Mouse (Mus musculus) neural tube, embryonic 12.5 days (tissue): ENCODE measurements around the gene Ifna6. TPM values are rescaled to one million over a fixed set of nuclear protein-coding genes. Genes with fewer than 3 reads are reported as not detected.

Experiments
- ATAC-seq: fragments of 200-750 bp; cut with Nextera tagmentation; 2 replicates; pipeline ENCODE4 v1.8.0; 2017; ENCODE audit warnings: low read depth, mild to moderate bottlenecking, moderate TSS enrichment, moderate library complexity; ENCODE audit not compliant: low FRiP score
- H3K27ac ChIP-seq: fragments of 300-500 bp; sonication (generic); 2 replicates; pipeline ENCODE4 v1.5.1; 2016
- H3K27me3 ChIP-seq: fragments of 300-500 bp; sonication (generic); replicated peaks from 2 replicates; pipeline ENCODE4 v1.6.1; 2016; ENCODE audit warnings: mild to moderate bottlenecking
- H3K36me3 ChIP-seq: fragments of 300-500 bp; sonication (generic); 2 replicates; pipeline ENCODE4 v1.6.1; 2016; ENCODE audit warnings: mild to moderate bottlenecking
- H3K4me1 ChIP-seq: fragments of 300-500 bp; sonication (generic); 2 replicates; pipeline ENCODE4 v1.6.1; 2016
- H3K4me2 ChIP-seq: fragments of 300-500 bp; sonication (generic); replicated peaks from 2 replicates; pipeline ENCODE4 v1.6.1; 2016; ENCODE audit warnings: mild to moderate bottlenecking
- H3K4me3 ChIP-seq: fragments of 300-500 bp; sonication (generic); 2 replicates; pipeline ENCODE4 v1.5.1; 2016
- H3K9ac ChIP-seq: fragments of 300-500 bp; sonication (generic); 2 replicates; pipeline ENCODE4 v1.6.1; 2016; ENCODE audit warnings: mild to moderate bottlenecking
- H3K9me3 ChIP-seq: fragments of 300-500 bp; sonication (generic); 2 replicates; pipeline ENCODE4 v1.6.1; 2016; ENCODE audit warnings: mild to moderate bottlenecking
- WGBS: fragments of 180-500 bp; shearing (Covaris S2); methylation state at CpG from one replicate; pipeline ENCODE4 v1.1.7; 2016; 5-methylcytosine and 5-hydroxymethylcytosine counted together
- polyA plus RNA-seq: library from polyadenylated mRNA; unstranded; fragments of >200 nt; fragmentation: Nextera tagmentation; extraction: Ambion mirVana; gene quantifications from 2 replicates; pipeline ENCODE4 v1.2.1, GENCODE M21; 2016

Ifna6 gene
- polyA plus RNA-seq, 1 experiment from 2014 or later: not detected

DNA sequence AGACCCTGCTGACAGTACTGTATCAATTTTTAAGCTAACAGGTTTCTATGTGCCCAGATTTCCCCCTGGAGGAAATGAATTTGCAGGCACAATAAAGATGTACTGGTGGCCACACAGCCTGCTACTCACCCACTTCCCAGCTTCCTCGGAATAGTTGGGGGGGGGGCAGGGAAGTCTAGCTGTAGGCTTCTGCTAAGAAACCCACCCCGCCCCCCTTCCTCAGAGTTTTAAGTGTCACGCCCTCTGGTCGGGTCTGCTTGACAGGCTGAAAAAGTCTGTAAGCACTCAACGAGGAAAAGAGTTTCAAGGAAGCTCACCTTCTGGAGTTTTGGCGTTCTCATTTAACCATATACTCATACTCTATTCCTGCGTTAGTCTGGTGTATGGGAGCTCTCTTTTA lies 36.1 kb downstream of the Ifna6 start:
- H3K9ac ChIP-seq: no peak overlapping the region
- no peaks in the 10 kb centered on the region for H3K36me3 ChIP-seq
- no peak overlapping the region for H3K4me2 ChIP-seq
- no peaks in the 10 kb centered on the region for H3K9me3 ChIP-seq
- H3K27me3 ChIP-seq: peaks cover 4% of the 10 kb centered on the region; the same call in 1 of the 2 replicates
- 12% methylated on average over 7 of the region's 7 CpGs for WGBS
- no peak overlapping the region for H3K4me3 ChIP-seq
- no peak overlapping the region for H3K27ac ChIP-seq
- no peak for ATAC-seq
- peaks cover 6% of the 10 kb centered on the region; the same call in 1 of the 2 replicates for H3K4me1 ChIP-seq

DNA sequence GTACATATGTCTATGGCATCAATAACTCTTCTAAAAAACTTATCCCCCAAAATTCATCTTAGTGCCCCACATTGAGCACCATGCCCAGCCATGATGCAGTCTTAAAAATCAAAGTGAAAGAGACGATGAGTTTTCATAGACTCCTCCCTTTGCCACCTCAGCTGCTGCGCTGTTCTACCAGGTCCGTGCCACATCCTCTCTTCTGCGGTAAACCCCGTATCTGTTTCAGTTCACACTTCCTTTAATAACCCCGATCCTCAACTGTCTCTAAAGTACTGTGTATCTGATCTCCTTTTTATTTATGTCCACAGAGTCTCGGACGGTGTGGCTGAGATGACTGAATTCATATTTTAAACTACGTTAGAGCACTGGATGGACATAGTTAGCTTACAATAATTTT lies 37.4 kb downstream of the Ifna6 start:
- Histone ChIP-seq H3K4me2 (no peak overlapping the region), H3K4me1 (peaks cover 6% of the 10 kb centered on the region; the same call in 1 of the 2 replicates), H3K9ac (no peak overlapping the region), H3K4me3 (no peak overlapping the region), H3K27me3 (peaks cover 4% of the 10 kb centered on the region), H3K36me3 (no peaks in the 10 kb centered on the region), H3K27ac (no peak overlapping the region), H3K9me3 (no peaks in the 10 kb centered on the region)
- ATAC-seq: no peak
- 78% methylated on average over 9 of the region's 9 CpGs for WGBS

DNA sequence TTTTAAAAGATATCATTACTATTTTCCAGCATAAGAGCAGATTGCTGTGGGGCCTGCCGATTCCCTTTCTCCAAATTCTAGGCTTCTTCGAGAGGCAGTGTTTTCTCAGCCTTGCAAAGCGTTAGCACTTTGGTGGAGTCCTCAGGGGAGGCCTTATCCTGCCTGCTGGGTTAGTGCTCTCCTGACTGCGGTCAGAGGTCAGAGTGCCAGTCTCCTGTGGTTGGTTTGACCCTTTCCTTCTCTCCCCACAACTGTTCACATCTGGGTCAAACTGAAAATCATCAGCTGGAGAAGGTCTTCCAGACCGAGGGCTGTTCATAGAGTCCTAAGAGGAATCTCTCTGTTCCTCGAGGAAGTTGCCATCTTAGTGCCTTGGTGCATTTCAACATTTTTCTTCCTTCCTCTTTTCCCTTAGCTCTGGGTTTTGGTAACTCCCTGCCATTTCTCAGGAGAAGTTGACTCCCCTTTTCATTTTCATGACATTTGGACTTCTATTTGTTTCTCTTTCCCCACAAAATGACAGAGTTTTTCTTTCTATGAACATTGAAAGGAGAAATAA lies 37.9 kb downstream of the Ifna6 start:
- Histone ChIP-seq H3K27ac (no peak overlapping the region), H3K4me1 (peaks cover 6% of the 10 kb centered on the region; the same call in 1 of the 2 replicates), H3K27me3 (peaks cover 4% of the 10 kb centered on the region), H3K4me3 (no peak overlapping the region), H3K9me3 (no peaks in the 10 kb centered on the region), H3K9ac (no peak overlapping the region), H3K4me2 (no peak overlapping the region), H3K36me3 (no peaks in the 10 kb centered on the region)
- 56% methylated on average over 6 of the region's 6 CpGs for WGBS
- no peak for ATAC-seq

DNA sequence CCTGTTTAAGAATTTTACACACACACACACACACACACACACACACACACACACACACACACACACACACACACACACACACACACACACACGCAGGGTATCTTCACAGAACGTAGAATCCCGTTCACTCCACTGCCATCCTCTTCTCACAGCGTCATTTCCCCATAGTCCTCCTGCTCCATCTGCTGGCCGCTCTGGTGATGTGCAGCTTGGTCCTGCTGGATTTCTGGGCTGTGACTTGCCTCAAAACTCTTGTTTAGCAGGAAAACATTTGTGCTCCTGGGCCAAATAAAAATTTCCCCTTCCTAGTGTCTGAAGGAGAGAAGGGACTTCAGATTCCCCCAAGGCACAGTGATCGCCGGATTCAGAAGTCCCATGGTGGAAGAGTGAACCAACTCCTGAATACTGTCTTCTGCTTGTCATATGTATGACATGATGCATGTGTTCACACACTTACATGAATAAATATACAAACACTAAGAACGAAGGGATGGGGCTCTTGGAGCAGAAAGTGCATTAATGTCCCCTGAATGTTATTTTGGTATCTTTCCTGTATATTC lies 40.2 kb downstream of the Ifna6 start:
- Histone ChIP-seq H3K36me3 (no peaks in the 10 kb centered on the region), H3K27me3 (peaks cover 4% of the 10 kb centered on the region), H3K4me1 (peaks cover 6% of the 10 kb centered on the region; the same call in 1 of the 2 replicates), H3K4me3 (no peak overlapping the region), H3K9ac (peak overlapping the region; percentile 53; the same call in 1 of the 2 replicates), H3K27ac (no peak overlapping the region), H3K4me2 (peak overlapping the region; percentile 88), H3K9me3 (no peaks in the 10 kb centered on the region)
- under 1% methylated on average over 8 of the region's 8 CpGs for WGBS
- ATAC-seq: peak; percentile 75

DNA sequence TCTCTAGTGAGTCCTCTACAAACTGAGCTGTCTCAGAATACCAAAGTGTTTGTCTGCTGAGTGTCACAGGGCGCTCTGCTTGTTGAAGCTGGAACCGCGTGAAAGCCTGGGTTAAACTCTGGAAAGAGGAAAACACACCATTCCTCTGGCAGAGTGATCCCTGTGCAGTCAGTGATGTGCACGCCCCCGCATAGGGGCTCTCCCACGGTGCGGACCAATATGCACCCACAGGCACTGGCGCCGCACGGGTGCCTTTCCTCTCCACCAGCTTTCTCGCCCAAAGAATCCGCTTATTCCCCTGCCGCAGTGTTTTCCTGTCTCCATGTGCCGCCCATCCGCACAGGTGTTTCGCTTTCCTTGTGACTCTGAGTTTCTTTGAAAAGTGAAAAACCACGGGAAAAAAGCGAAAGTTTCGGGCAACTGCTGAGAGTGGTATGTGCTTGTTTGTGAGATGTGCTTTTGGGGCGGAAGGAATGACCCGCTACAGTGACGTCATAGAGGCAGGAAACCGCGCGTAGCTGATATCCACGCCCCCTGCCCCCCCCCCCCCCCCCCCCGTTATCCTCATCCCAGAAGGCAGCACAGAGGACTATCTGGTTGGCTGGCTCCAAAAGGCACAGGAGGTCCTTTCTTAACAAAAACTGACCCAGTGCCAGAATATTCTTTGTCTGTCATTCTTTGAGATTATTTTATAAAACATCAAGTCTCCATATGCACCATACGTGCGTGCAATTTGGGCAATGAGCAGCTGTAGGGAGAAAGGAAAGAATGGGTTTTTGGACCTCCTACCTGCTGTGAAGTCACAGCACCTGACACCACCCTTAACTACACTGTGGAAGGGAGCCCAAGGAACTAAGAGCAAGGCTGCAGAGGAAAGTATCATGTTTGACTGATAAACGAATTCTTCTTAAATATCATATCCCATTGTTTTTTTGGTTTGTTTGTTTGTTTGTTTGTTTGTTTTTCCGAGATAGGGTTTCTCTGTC lies 41.0 kb downstream of the Ifna6 start:
- H3K27ac ChIP-seq: no peak overlapping the region
- H3K9me3 ChIP-seq: no peaks in the 10 kb centered on the region
- H3K4me1 ChIP-seq: peaks cover 6% of the 10 kb centered on the region; the same call in 1 of the 2 replicates
- no peaks in the 10 kb centered on the region for H3K36me3 ChIP-seq
- H3K27me3 ChIP-seq: peaks cover 4% of the 10 kb centered on the region
- 9% methylated on average over 30 of the region's 31 CpGs for WGBS
- peak overlapping the region; percentile 53 for H3K9ac ChIP-seq
- H3K4me2 ChIP-seq: peak overlapping the region; percentile 88
- peak; percentile 67 for ATAC-seq
- H3K4me3 ChIP-seq: peak overlapping the region; percentile 50

DNA sequence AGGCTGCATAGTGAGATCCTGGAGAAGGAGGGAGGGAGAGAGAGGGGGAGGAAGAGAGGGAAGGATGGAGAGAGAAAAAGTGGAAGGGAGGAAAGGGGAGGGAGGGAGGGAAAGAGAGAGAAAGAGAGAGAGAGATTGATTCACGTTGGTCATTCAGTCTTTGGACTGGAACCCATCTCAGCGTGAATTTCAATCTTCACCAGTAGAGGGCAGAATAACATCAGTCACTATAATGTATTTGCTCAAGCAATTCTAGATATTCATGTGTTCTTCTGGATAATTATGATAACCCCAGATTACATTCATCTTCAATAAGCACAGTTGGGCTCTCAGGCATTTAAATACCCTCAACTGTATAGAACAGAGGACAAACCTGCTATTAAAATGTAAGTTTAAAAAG lies 45.5 kb downstream of the Ifna6 start:
- Histone ChIP-seq H3K4me1 (peaks cover 6% of the 10 kb centered on the region; the same call in 1 of the 2 replicates), H3K4me3 (no peak overlapping the region), H3K9ac (no peak overlapping the region), H3K4me2 (no peak overlapping the region), H3K9me3 (no peaks in the 10 kb centered on the region), H3K27me3 (no peaks in the 10 kb centered on the region; the same call in 1 of the 2 replicates), H3K27ac (no peak overlapping the region), H3K36me3 (no peaks in the 10 kb centered on the region)
- 2% methylated on average over 2 of the region's 2 CpGs for WGBS
- ATAC-seq: no peak

DNA sequence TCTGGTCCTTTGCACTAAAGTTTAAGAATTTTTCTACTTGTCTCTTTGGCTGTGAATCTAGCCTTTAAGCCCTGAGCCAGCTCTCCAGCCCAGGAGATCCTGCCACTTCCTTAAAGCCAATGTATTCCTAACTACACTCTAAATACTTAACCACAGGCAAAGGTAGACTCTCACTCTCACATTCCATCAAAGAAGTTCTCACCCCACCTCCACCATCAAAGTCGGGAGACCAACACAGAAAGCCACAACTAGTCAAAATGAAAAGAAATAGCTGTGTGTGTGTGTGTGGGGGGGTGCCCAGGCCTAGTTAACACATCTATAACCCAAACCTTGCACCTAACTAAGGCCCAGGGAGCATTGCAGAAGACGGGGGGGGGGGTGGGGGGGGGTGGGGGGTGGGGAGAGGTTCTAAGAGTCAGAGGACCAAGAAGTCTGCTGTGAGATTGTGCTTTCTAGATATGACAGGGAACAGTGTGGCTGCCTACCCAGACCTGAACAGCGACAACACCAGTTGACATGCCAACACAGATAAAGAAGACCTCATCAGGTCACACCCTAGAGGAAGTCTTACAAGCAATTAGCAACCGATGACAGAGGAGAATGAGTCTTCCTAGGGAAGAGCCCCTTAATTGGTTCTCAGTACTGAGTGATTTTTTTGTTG lies 48.3 kb downstream of the Ifna6 start:
- 79% methylated on average over 3 of the region's 4 CpGs for WGBS
- Histone ChIP-seq H3K9me3 (no peaks in the 10 kb centered on the region), H3K4me1 (no peaks in the 10 kb centered on the region), H3K27me3 (no peaks in the 10 kb centered on the region), H3K4me3 (no peak overlapping the region), H3K27ac (no peak overlapping the region), H3K9ac (no peak overlapping the region), H3K36me3 (no peaks in the 10 kb centered on the region), H3K4me2 (no peak overlapping the region)
- no peak for ATAC-seq

DNA sequence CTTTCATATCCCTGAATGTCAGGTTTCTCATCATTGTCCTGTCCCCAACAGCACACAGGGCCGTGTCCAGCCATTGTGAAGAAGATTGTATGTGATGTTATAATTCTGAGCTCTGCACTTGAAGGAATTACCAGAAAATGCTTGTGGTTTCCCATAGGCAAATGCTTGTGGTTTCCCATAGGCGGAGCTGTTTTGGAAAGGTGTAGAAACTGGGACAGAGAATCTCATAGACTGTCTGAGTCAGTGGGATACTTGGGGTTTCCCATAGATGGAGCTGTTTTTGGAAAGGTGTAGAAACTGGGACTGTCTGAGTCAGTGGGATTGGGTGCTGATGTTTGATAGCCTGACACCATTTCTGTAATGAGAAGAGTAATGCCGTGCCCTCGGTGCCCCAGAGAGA lies 49.3 kb downstream of the Ifna6 start:
- Histone ChIP-seq H3K4me2 (no peak overlapping the region), H3K9me3 (no peaks in the 10 kb centered on the region), H3K4me1 (no peaks in the 10 kb centered on the region), H3K36me3 (no peaks in the 10 kb centered on the region), H3K27me3 (no peaks in the 10 kb centered on the region), H3K9ac (no peak overlapping the region), H3K4me3 (no peak overlapping the region), H3K27ac (no peak overlapping the region)
- ATAC-seq: no peak
- WGBS: 80% methylated on average over 4 of the region's 4 CpGs

Other genes starting within 250 kb of the Ifna6 start
- gene Ifna9, start 235.0 kb upstream of the Ifna6 start, polyA plus RNA-seq: not detected in 2 replicates
- not detected in 2 replicates for gene Ifna12, start 224.0 kb upstream of the Ifna6 start, polyA plus RNA-seq
- not detected in 2 replicates for gene C87499, start 193.0 kb upstream of the Ifna6 start, polyA plus RNA-seq
- gene Ifna13, start 183.0 kb upstream of the Ifna6 start, polyA plus RNA-seq: not detected in 2 replicates
- not detected in 2 replicates for gene Ifna16, start 150.5 kb upstream of the Ifna6 start, polyA plus RNA-seq
- not detected in 2 replicates for gene Ifna2, start 143.5 kb upstream of the Ifna6 start, polyA plus RNA-seq
- gene Ifnab, start 136.1 kb upstream of the Ifna6 start, polyA plus RNA-seq: not detected in 2 replicates
- gene Gm26566, start 105.6 kb upstream of the Ifna6 start, polyA plus RNA-seq: 1.6 and 2.0 TPM in 2 replicates
- gene Klhl9, start 105.0 kb upstream of the Ifna6 start, polyA plus RNA-seq: 127 and 132 TPM in 2 replicates
- gene Gm13271, start 72.5 kb upstream of the Ifna6 start, polyA plus RNA-seq: not detected in 2 replicates
- gene Gm13283, start 67.3 kb upstream of the Ifna6 start, polyA plus RNA-seq: 0.32 and 0.46 TPM in 2 replicates
- gene Gm13290, start 53.6 kb upstream of the Ifna6 start, polyA plus RNA-seq: 0.22 TPM in 1 of 2 replicates, not detected in the other
- gene Gm13289, start 50.5 kb upstream of the Ifna6 start, polyA plus RNA-seq: not detected in 2 replicates
- not detected in 2 replicates for gene Gm13272, start 47.6 kb upstream of the Ifna6 start, polyA plus RNA-seq
- gene Ifnz, start 45.3 kb upstream of the Ifna6 start, polyA plus RNA-seq: not detected in 2 replicates
- not detected in 2 replicates for gene Gm13276, start 41.7 kb upstream of the Ifna6 start, polyA plus RNA-seq
- not detected in 2 replicates for gene Gm13277, start 38.8 kb upstream of the Ifna6 start, polyA plus RNA-seq
- not detected in 2 replicates for gene Gm13278, start 35.9 kb upstream of the Ifna6 start, polyA plus RNA-seq
- not detected in 2 replicates for gene Gm13275, start 32.9 kb upstream of the Ifna6 start, polyA plus RNA-seq
- not detected in 2 replicates for gene Gm13279, start 30.0 kb upstream of the Ifna6 start, polyA plus RNA-seq
- 0.58 and 0.77 TPM in 2 replicates for gene Gm13285, start 27.8 kb upstream of the Ifna6 start, polyA plus RNA-seq
- not detected in 2 replicates for gene Gm13287, start 24.2 kb upstream of the Ifna6 start, polyA plus RNA-seq
- not detected in 2 replicates for gene Gm13288, start 21.9 kb upstream of the Ifna6 start, polyA plus RNA-seq
- gene Ifna7, start 11.2 kb upstream of the Ifna6 start, polyA plus RNA-seq: not detected in 2 replicates
- gene Ifna11, start 7.5 kb upstream of the Ifna6 start, polyA plus RNA-seq: not detected in 2 replicates
- not detected in 2 replicates for gene Ifna5, start 8.1 kb downstream of the Ifna6 start, polyA plus RNA-seq
- gene Ifna4, start 14.4 kb downstream of the Ifna6 start, polyA plus RNA-seq: not detected in 2 replicates
- gene Ifna1, start 22.7 kb downstream of the Ifna6 start, polyA plus RNA-seq: not detected in 2 replicates
- not detected in 2 replicates for gene Ifne, start 52.8 kb downstream of the Ifna6 start, polyA plus RNA-seq